Mouse (Mus musculus) cerebellum, postnatal 25 days (tissue): ENCODE results near the gene Unc45a.
A peak's percentile ranks its signal among the peaks of the same experiment; 100 is the strongest.

Experiments used
- DNase-seq, 2 experiments: peaks; one replicate each; pipeline ENCODE4 v3.0.0; 2021; ENCODE audit warnings: mixed read lengths in 2 of 2

Gene Unc45a

GRCm38 (mm10) chr7:80324043-80324815 is 16.6 kb downstream of the Unc45a start, which contains the start of gene Rccd1:
TSS of gene Rccd1 (minus strand) at chr7:80324454.
- peak; percentile 99 for DNase-seq

- no peak for DNase-seq
Observed at GRCm38 (mm10) chr7:80323336-80323735, 17.5 kb downstream of the Unc45a start.

GRCm38 (mm10) chr7:80319846-80320496 is 20.8 kb downstream of the Unc45a start:
- DNase-seq: no peak

GRCm38 (mm10) chr7:80318670-80319069 is 22.1 kb downstream of the Unc45a start:
- no peak for DNase-seq

GRCm38 (mm10) chr7:80317439-80318115 is 23.2 kb downstream of the Unc45a start:
- DNase-seq: no peak

- no peak for DNase-seq
Observed at GRCm38 (mm10) chr7:80315733-80316132, 25.1 kb downstream of the Unc45a start.

GRCm38 (mm10) chr7:80310771-80311170 is 30.0 kb downstream of the Unc45a start:
- no peak for DNase-seq

GRCm38 (mm10) chr7:80307766-80308165 is 33.0 kb downstream of the Unc45a start:
- DNase-seq: no peak

GRCm38 (mm10) chr7:80301522-80301921 is 39.3 kb downstream of the Unc45a start:
- no peak for DNase-seq

GRCm38 (mm10) chr7:80299568-80299967 is 41.2 kb downstream of the Unc45a start:
- no peak for DNase-seq

GRCm38 (mm10) chr7:80298754-80299153 is 42.1 kb downstream of the Unc45a start:
- no peak for DNase-seq

- DNase-seq: no peak
Observed at GRCm38 (mm10) chr7:80297041-80297440, 43.8 kb downstream of the Unc45a start.

- no peak for DNase-seq
Observed at GRCm38 (mm10) chr7:80296462-80296861, 44.3 kb downstream of the Unc45a start.

GRCm38 (mm10) chr7:80294764-80295648 is 45.8 kb downstream of the Unc45a start:
- no peak for DNase-seq

- DNase-seq: peak; percentile 99 to 100
Observed at GRCm38 (mm10) chr7:80294062-80294763, 46.6 kb downstream of the Unc45a start, which contains the start of gene Prc1. TSS of gene Prc1 (plus strand) at chr7:80294450.

GRCm38 (mm10) chr7:80287736-80288135 is 53.1 kb downstream of the Unc45a start:
- no peak for DNase-seq

- no peak for DNase-seq
Observed at GRCm38 (mm10) chr7:80285725-80286124, 55.1 kb downstream of the Unc45a start.

GRCm38 (mm10) chr7:80284391-80284790 is 56.4 kb downstream of the Unc45a start:
- no peak for DNase-seq

- no peak for DNase-seq
Observed at GRCm38 (mm10) chr7:80283226-80283918, 57.4 kb downstream of the Unc45a start.

- DNase-seq: no peak
Observed at GRCm38 (mm10) chr7:80281646-80282045, 59.2 kb downstream of the Unc45a start.

- no peak for DNase-seq
Observed at GRCm38 (mm10) chr7:80280998-80281397, 59.8 kb downstream of the Unc45a start.
